Comparison of ENCODE assay signal across 11 mouse cellular contexts in the genomic region with DNA sequence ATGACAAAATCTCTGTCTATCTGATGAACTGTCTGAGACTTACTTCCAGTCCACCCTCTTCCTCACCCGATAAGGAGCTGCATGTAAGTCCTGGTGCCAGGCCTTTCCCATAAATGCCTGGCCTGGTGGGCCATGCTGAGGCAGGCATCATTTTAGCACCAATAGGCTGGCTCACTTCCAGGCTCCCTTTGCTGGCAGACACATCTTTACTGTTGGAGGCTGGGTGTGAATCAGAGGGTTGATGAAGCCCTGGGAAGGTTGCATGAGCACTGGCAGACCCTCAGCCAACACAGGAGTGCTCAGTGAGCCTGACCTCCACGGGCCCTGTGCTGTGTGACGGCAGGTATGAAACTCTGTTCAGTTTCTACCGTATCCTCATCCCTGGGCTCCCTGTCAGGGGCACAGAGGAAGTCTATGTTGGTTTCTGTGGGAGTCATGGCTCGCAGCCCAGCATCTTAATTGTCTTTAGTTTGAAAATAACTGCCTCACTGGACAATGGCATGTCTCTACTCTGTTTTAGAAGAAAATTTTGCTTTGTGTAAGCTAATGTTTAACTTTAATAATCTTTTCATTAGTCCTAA.
DNase-seq lines count a peak whose midpoint lies in the region; TF ChIP-seq lines count a peak whose summit lies in the region.
"Had no signal": no experiment of that assay in that cellular context is flagged by ENCODE, and none has a peak within 500 bp of the region (broad histone marks: within the 10 kb centered on the region; RNA-seq: fewer than 3 reads in every experiment).

No protein-coding gene starts in this region.

- no peaks in the 10 kb centered on the region for H3K27me3 ChIP-seq in heart, embryonic 10.5 days (ENCODE audit: insufficient read depth, poor library complexity, severe bottlenecking)

- H3K27ac ChIP-seq in heart, embryonic 10.5 days: no peak overlapping the region

- no peak overlapping the region for H3K4me3 ChIP-seq in lung, adult 2 months (replicated peaks; ENCODE audit: extremely low read depth, low read depth, low read length)
- H3K4me3 ChIP-seq in heart, embryonic 10.5 days: no peak overlapping the region

- WGBS in lung, adult 2 months: 46% methylated on average over 5 of the region's 5 CpGs
- 83% methylated on average over 5 of the region's 5 CpGs for WGBS in heart, embryonic 10.5 days

- DNase-seq in adrenal gland, postnatal 10 days: peak; percentile 54
- DNase-seq in adrenal gland, adult 8-10 months: no peak
- DNase-seq in lung, postnatal 10 days: peak; percentile 30
- DNase-seq in lung, adult 2 months: no peak
- DNase-seq in layer of hippocampus, adult 11-12 months (ENCODE audit: low spot score): peak; percentile 43
- peak; percentile 40 to 43 for DNase-seq in right cerebral cortex, adult 2 months (ENCODE audit: low spot score in 2 of 2)
- no peak for DNase-seq in gastrocnemius, adult 8-10 months (ENCODE audit: low spot score in 2 of 2)
- DNase-seq in heart, embryonic 10.5 days (ENCODE audit: low spot score): no peak
- DNase-seq: heart, adult 18-20 months; liver, postnatal 0 days; thymus, postnatal 25 days had no signal

- no peak for TF ChIP-seq CTCF in lung, adult 2 months (IDR thresholded peaks at IDR 0.05; ENCODE audit: insufficient read depth, low read length)

- TF ChIP-seq POLR2A in lung, adult 2 months (IDR thresholded peaks at IDR 0.05; ENCODE audit: borderline replicate concordance, extremely low read depth, low read depth, low read length): no peak

- H3K4me1 ChIP-seq in lung, adult 2 months (ENCODE audit: control insufficient read depth, insufficient read depth, low read length): peaks cover 3% of the 10 kb centered on the region; the same call in 1 of the 2 replicates
- H3K4me1 ChIP-seq in heart, embryonic 10.5 days: peaks cover 19% of the 10 kb centered on the region; the same call in 1 of the 2 replicates

- no peaks in the 10 kb centered on the region for H3K36me3 ChIP-seq in heart, embryonic 10.5 days

- no peaks in the 10 kb centered on the region for H3K9me3 ChIP-seq in heart, embryonic 10.5 days

Comparison
In these comparisons a context has a peak if more than half of its experiments do, and no peak if none do; other contexts are left out.
1. DNase-seq: peak in adrenal gland, postnatal 10 days (single experiment), lung, postnatal 10 days (single experiment), layer of hippocampus, adult 11-12 months (single experiment) and right cerebral cortex, adult 2 months (2 of 2); none in adrenal gland, adult 8-10 months (single experiment), lung, adult 2 months (single experiment), gastrocnemius, adult 8-10 months (0 of 2) and heart, embryonic 10.5 days (single experiment).